Mouse (Mus musculus) cerebellum, adult 2 months (tissue): ENCODE measurements around the gene Fau.

ENCODE experiments used
- CTCF ChIP-seq: fragments of 200-500 bp; IDR thresholded peaks from 2 replicates; pipeline ENCODE4 v1.5.1; 2011; ENCODE audit warnings: low read depth, mild to moderate bottlenecking, control low read depth, low read length, moderate library complexity, borderline replicate concordance; ENCODE audit not compliant: insufficient read depth
- POLR2A ChIP-seq: fragments of 200-500 bp; IDR thresholded peaks from 2 replicates; pipeline ENCODE4 v1.6.1; 2011; ENCODE audit warnings: low read length, control low read depth, borderline replicate concordance; ENCODE audit not compliant: insufficient read depth

DNA sequence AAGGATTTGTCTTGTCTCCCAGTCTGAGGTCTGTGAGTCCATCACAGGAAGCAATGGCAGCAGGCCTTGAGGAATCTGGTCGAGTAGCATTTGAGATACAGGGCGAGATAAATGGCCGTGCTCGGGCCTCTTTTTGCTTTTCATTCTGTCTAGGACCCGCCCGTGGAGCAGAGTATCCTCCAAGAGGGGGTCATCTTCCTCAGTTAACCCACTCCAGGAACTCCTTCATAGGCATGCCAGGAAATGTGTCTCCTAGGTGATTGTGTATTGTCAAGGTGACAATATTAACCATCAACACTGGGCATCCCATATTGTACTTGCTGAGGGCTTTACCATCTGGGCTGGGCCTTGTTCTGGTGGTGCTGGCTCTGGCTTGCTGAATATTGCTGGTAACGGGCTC, 36.5 kb downstream of the Fau start, which contains the start of gene AC131692.1:
- no peak for TF ChIP-seq POLR2A
- TF ChIP-seq CTCF: no peak
